Mouse (Mus musculus) heart, adult 2 months (tissue): ENCODE results near the gene Pdia2.

ENCODE experiments used
- CTCF ChIP-seq: fragments of 200-600 bp; IDR thresholded peaks from 2 replicates; pipeline ENCODE4 v1.8.1; 2022; ENCODE audit warnings: antibody characterized with exemption, mild to moderate bottlenecking, moderate library complexity
- EP300 ChIP-seq: fragments of 200-500 bp; IDR thresholded peaks from 2 replicates; pipeline ENCODE4 v1.6.1; 2011; ENCODE audit warnings: low read depth, low read length, control low read depth; ENCODE audit not compliant: insufficient read depth
- POLR2A ChIP-seq: fragments of 200-500 bp; IDR thresholded peaks from 2 replicates; pipeline ENCODE4 v1.6.1; 2011; ENCODE audit warnings: mild to moderate bottlenecking, low read depth, low read length, control low read depth; ENCODE audit not compliant: insufficient read depth

- TF ChIP-seq POLR2A (no peak), CTCF (no peak), EP300 (no peak)
Observed at GRCm38 (mm10) chr17:26202737-26203136, 3.9 kb upstream of the Pdia2 start, which contains the start of gene Rgs11.
